Mouse (Mus musculus): ENCODE data around the gene Trip10. TPM values are rescaled to one million over a fixed set of nuclear protein-coding genes. Genes with fewer than 3 reads are reported as not detected.
"Not testable (repeated sequence)": the region's sequence is repeated elsewhere in the genome, so short reads cannot be mapped to it uniquely, and the experiment has no call there.

Trip10 gene
- polyA plus RNA-seq, 1 experiment = 26.4 TPM

- 94% methylated on average over 4 of the region's 4 CpGs for WGBS
- no peak for DNase-seq (ENCODE audit: low read depth, low spot score)
Measured at GRCm38 (mm10) chr17:57261286-57261685, 12.0 kb downstream of the Trip10 start.

- 53% methylated on average over 1 of the region's 1 CpGs for WGBS
- no peak for DNase-seq (ENCODE audit: low read depth, low spot score)
Measured at GRCm38 (mm10) chr17:57261796-57262195, 12.5 kb downstream of the Trip10 start.

- WGBS = 88% methylated on average over 17 of the region's 17 CpGs
- DNase-seq (ENCODE audit: low read depth, low spot score) = no peak
Measured at GRCm38 (mm10) chr17:57262901-57263550, 13.8 kb downstream of the Trip10 start.

- 53% methylated on average over 2 of the region's 2 CpGs for WGBS
- no peak for DNase-seq (ENCODE audit: low read depth, low spot score)
Measured at GRCm38 (mm10) chr17:57264164-57264563, 14.9 kb downstream of the Trip10 start.

- peak; percentile 87 for DNase-seq (ENCODE audit: low read depth, low spot score)
- whole genome bisulfite sequencing = 28% methylated on average over 22 of the region's 22 CpGs
Measured at GRCm38 (mm10) chr17:57264972-57265945, 16.0 kb downstream of the Trip10 start.

- DNase-seq (ENCODE audit: low read depth, low spot score) = no peak
- 70% methylated on average over 6 of the region's 6 CpGs for WGBS
Measured at GRCm38 (mm10) chr17:57267556-57268126, 18.4 kb downstream of the Trip10 start.

GRCm38 (mm10) chr17:57271301-57271700, 22.0 kb downstream of the Trip10 start:
- DNase-seq (ENCODE audit: low read depth, low spot score) = no peak
- 69% methylated on average over 9 of the region's 9 CpGs for WGBS

- DNase-seq (ENCODE audit: low read depth, low spot score) = no peak
- WGBS = 29% methylated on average over 7 of the region's 7 CpGs
Measured at GRCm38 (mm10) chr17:57273846-57274245, 24.6 kb downstream of the Trip10 start.

- WGBS = 3% methylated on average over 15 of the region's 15 CpGs
- DNase-seq (ENCODE audit: low read depth, low spot score) = no peak
Measured at GRCm38 (mm10) chr17:57274686-57275085, 25.4 kb downstream of the Trip10 start.

GRCm38 (mm10) chr17:57275111-57275996, 26.1 kb downstream of the Trip10 start:
- DNase-seq (ENCODE audit: low read depth, low spot score) = peak; percentile 83
- under 1% methylated on average over 53 of the region's 53 CpGs for WGBS

GRCm38 (mm10) chr17:57275997-57276351, 26.7 kb downstream of the Trip10 start:
- no peak for DNase-seq (ENCODE audit: low read depth, low spot score)
- under 1% methylated on average over 13 of the region's 13 CpGs for WGBS

- WGBS = 1% methylated on average over 20 of the region's 20 CpGs
- no peak for DNase-seq (ENCODE audit: low read depth, low spot score)
Measured at GRCm38 (mm10) chr17:57276634-57277121, 27.4 kb downstream of the Trip10 start.

GRCm38 (mm10) chr17:57277598-57278261, 28.5 kb downstream of the Trip10 start:
- 79% methylated on average over 5 of the region's 5 CpGs for WGBS
- not testable (repeated sequence) for DNase-seq (ENCODE audit: low read depth, low spot score)

- DNase-seq (ENCODE audit: low read depth, low spot score) = no peak
- 66% methylated on average over 2 of the region's 2 CpGs for WGBS
Measured at GRCm38 (mm10) chr17:57278537-57278936, 29.3 kb downstream of the Trip10 start.

- no peak for DNase-seq (ENCODE audit: low read depth, low spot score)
- WGBS = 34% methylated on average over 26 of the region's 26 CpGs
Measured at GRCm38 (mm10) chr17:57278943-57279590, 29.8 kb downstream of the Trip10 start, which contains the start of gene Vav1. TSS of gene Vav1 (plus strand) at chr17:57279100.

GRCm38 (mm10) chr17:57279591-57280224, 30.5 kb downstream of the Trip10 start:
- no peak for DNase-seq (ENCODE audit: low read depth, low spot score)
- WGBS = 67% methylated on average over 9 of the region's 9 CpGs

- DNase-seq (ENCODE audit: low read depth, low spot score) = no peak
- WGBS = 62% methylated on average over 3 of the region's 3 CpGs
Measured at GRCm38 (mm10) chr17:57280411-57280810, 31.2 kb downstream of the Trip10 start.

GRCm38 (mm10) chr17:57283906-57284305, 34.7 kb downstream of the Trip10 start:
- WGBS = 62% methylated on average over 5 of the region's 5 CpGs
- DNase-seq (ENCODE audit: low read depth, low spot score) = no peak

All from large intestine, adult 2 months (tissue).